Mouse (Mus musculus): ENCODE results near the gene Edem2.

Edem2 gene

GRCm38 (mm10) chr2:155729158-155729645, at the start of gene Edem2:
Gene Edem2 (minus strand): TSS chr2:155729475.
- peak; percentile 96 for DNase-seq (ENCODE audit: low spot score)

GRCm38 (mm10) chr2:155779066-155779465, 49.8 kb upstream of the Edem2 start:
- DNase-seq (ENCODE audit: low spot score) = no peak

DNA sequence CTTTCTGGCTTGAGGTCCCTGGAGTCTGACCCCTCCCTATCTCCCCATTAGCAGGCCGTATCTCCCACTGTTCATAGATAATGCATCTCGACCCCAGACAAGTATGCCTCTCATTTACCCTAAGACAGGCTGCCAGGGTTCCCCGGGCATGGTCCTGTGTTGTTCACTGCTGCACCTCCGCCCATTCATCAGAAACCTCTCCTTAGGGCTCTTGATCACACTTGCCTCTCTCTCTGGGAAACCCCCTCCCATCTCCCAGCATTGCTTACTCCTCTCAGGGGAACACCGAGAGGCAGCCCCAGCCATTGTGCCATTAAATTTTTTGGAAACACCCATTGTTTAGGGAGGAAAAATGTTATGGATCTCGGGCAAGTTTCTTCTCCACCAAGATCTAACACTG, 48.7 kb upstream of the Edem2 start:
- DNase-seq (ENCODE audit: low spot score) = no peak

DNA sequence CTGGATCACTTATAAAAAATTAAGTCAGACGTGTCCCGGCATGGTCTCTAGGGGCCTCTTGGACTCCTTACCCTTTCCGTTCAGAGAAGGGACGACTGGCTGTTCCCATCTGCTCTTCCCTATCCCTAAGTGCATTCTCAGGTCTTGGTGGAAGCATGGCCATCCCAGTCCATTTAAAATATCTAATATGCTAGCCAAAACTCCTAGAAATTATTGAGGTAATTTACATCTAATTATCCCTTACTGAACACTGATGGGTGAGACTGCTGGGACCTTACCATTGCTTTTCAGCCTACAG, 48.4 kb upstream of the Edem2 start:
- DNase-seq (ENCODE audit: low spot score) = no peak

- no peak for DNase-seq (ENCODE audit: low spot score)
Observed at GRCm38 (mm10) chr2:155776824-155777687, 47.8 kb upstream of the Edem2 start.

DNA sequence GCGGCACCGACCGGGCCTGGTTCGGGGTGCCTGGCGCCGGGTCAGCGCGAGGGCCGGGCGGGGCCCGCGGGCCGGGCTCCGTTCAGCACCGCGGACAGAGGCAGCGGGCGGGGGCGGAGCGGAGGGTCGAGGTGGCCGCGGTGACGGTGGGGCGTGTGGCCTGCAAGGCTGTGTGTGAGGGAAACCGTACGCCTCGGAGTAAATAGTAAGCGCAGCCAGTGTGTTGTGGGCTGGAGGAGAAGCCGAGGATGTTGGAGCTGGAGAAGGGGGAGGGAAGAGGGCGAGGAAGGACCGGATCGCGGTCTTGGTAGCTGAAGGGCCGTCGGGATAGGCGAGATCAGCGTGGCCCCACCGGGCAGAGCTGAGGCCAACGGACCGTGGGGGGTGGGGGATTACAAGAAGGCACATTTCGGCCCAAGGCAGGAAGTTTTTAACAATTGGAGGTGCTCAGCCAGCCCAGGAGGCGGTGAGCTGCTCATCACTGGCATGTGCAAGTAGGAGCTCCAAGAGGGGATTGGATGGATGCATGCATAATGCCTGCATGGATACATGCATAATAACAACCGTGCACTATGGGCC, 46.5 kb upstream of the Edem2 start:
- peak; percentile 24 for DNase-seq (ENCODE audit: low spot score)

DNA sequence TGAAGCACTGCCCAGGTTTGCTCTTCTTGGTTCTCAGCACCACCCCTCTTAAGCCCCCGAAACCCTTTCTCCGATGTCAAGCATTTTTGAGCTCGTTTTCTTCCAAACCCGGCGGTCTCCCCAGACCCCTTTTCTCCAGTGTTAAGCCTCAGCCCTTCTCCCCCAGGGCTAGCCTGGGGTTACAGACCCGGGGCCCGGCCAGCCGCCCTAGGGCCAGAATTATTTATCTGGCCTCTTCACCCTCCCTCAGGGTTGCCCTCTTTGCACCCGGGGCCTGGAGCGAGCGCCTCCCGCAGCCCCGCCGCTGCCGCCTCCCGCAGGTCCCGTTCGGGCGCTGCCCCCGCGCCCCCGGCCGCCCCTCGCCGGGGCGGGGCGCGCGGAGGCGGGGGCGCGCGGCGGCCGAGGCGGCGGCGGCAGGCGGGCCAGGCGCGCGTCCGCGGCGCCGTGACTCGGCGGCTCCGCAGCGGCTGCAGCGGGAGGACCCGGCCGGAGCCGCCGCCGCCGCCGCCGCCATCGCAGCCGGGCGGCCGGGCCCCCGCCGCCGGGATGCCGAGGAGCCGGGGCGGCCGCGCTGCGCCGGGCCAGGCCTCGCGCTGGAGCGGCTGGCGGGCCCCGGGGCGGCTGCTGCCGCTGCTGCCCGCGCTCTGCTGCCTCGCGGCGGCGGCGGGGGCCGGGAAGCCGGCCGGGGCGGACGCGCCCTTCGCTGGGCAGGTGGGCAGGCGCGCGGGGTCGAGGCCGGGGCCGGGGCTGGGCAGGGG, 45.8 kb upstream of the Edem2 start, which contains the start of gene Mmp24:
Mmp24 (plus strand) TSS at position 416 of the 758 bp plus-strand sequence.
- DNase-seq (ENCODE audit: low spot score) = no peak

DNA sequence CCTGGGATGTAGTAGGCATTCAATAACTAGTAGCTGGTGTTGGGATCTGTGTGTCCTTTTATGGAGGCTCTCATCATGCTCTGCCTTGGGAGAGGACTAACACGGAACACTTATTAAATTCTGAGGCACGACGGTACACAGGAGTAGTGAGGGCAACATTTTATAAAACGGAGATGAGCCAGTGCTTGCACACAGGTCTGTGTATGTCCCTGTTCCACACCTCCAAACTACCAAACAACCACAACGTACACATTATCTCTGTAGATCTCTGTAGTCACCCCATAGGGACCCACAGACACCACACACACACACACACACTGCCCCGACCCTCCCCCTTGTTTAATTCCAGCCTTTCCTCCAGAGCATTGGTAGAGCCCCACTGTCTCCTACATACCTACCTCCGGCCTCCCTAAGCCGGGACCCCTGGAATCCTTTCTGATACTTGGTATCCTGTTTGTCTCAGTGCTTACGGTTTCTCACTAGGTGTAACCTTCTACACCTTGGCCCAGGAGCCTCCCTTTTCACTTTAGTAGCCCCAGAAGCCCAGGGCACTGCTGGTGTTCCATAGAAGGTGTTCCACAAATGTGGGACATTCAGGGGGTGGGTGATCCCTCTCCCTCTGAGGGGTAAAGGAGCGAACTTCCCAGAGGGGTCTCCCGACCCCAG, 45.1 kb upstream of the Edem2 start:
- no peak for DNase-seq (ENCODE audit: low spot score)

GRCm38 (mm10) chr2:155773664-155774063, 44.4 kb upstream of the Edem2 start:
- DNase-seq (ENCODE audit: low spot score) = no peak

GRCm38 (mm10) chr2:155764679-155765418, 35.6 kb upstream of the Edem2 start:
- DNase-seq (ENCODE audit: low spot score) = peak; percentile 66

GRCm38 (mm10) chr2:155756855-155757566, 27.7 kb upstream of the Edem2 start:
- DNase-seq (ENCODE audit: low spot score) = no peak

- DNase-seq (ENCODE audit: low spot score) = peak; percentile 55
Observed at GRCm38 (mm10) chr2:155755746-155756145, 26.5 kb upstream of the Edem2 start.

- peak; percentile 51 for DNase-seq (ENCODE audit: low spot score)
Observed at GRCm38 (mm10) chr2:155751014-155751786, 21.9 kb upstream of the Edem2 start, which contains the start of gene Procr. Gene Procr (plus strand): TSS chr2:155751117.

GRCm38 (mm10) chr2:155749394-155749793, 20.1 kb upstream of the Edem2 start:
- no peak for DNase-seq (ENCODE audit: low spot score)

- no peak for DNase-seq (ENCODE audit: low spot score)
Observed at GRCm38 (mm10) chr2:155745487-155745886, 16.2 kb upstream of the Edem2 start.

DNA sequence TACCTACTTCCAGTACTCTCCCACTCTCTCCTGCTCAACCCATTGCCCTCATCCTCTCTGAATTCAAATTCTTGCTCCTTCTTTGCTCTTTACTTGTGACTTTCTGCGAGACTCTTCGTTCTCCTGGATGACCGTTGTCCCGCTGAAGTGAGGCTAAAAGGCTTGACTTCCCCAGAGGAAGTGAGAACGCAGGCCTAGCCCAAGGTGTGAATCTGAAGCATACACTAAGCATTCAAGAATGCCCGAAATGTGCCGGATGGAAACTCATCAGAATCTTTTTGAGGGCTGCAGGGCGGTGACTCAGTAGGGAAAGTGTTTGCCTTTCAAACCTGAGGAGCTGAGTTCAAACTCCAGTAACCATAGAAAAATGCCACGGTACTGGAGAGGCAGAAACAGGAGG, 14.1 kb upstream of the Edem2 start:
- DNase-seq (ENCODE audit: low spot score) = no peak

GRCm38 (mm10) chr2:155742931-155743337, 13.7 kb upstream of the Edem2 start:
- peak; percentile 53 for DNase-seq (ENCODE audit: low spot score)

DNA sequence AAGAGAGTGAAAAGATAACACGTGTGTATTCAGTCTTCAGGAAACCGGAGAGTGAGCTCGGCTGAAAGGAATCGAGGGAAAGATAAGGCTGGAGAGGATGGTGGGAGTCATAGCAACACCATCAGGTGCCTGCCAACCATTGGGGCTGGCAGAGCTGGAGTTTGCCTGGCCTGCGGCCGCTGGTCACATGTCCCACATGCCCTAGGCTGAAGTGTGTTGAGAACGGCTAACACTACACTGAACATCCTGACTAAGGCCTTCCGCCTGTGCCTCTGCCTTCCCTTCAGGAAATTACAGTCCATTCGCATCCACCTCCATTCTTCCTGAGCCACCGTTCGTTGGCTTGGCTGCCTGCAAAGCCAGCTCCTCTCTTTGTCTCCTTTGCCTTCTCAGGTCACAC, 12.9 kb upstream of the Edem2 start:
- no peak for DNase-seq (ENCODE audit: low spot score)

DNA sequence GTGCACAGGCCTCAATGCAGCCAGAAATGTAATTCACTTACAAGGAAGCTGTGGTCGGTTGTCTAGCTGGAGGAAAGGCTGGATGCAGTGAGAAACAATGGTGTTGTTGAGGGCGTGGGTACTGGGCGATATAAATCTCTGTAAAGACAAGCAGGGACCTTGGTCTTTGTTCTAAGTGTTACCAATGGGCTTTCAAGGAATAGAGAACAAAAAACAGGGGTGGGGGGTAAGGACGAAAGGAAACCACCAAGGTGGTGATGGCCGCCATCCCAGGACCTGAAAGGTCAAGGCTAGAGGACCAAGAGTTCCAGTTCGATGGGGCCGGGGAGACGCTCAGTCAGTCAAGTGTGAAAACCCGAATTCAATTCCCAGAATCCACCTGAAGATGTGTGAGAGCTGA, 8.5 kb upstream of the Edem2 start:
- DNase-seq (ENCODE audit: low spot score) = no peak

DNA sequence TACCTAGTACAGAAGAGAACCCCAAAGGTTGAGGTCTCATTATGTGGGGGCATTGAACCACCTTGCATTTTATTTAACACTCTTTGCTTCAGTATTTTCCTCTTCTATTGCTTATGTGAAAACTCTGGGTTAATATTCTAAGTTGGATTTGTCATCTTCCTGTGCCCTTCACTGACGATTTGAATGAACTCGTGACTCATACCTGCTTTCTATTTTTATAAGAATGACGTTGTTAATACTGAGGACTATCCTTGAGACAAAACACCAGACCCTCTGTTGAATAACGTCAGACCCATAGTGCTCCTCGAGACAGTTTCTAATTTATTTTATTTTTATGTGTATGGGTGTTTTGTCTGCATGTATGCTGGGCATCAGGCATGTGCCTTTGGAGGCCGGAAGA, 7.7 kb upstream of the Edem2 start:
- DNase-seq (ENCODE audit: low spot score) = no peak
